Mouse (Mus musculus) spleen, embryonic (tissue): Measurements from ENCODE around the gene Cdk11b.

ENCODE experiments used
- CTCF ChIA-PET: fragments of 350-600 bp; sonication (Branson Sonifier 250); formaldehyde crosslinking; loops from one replicate; lab custom pipeline; 2022; lab: Charles Lee

The Cdk11b gene

DNA sequence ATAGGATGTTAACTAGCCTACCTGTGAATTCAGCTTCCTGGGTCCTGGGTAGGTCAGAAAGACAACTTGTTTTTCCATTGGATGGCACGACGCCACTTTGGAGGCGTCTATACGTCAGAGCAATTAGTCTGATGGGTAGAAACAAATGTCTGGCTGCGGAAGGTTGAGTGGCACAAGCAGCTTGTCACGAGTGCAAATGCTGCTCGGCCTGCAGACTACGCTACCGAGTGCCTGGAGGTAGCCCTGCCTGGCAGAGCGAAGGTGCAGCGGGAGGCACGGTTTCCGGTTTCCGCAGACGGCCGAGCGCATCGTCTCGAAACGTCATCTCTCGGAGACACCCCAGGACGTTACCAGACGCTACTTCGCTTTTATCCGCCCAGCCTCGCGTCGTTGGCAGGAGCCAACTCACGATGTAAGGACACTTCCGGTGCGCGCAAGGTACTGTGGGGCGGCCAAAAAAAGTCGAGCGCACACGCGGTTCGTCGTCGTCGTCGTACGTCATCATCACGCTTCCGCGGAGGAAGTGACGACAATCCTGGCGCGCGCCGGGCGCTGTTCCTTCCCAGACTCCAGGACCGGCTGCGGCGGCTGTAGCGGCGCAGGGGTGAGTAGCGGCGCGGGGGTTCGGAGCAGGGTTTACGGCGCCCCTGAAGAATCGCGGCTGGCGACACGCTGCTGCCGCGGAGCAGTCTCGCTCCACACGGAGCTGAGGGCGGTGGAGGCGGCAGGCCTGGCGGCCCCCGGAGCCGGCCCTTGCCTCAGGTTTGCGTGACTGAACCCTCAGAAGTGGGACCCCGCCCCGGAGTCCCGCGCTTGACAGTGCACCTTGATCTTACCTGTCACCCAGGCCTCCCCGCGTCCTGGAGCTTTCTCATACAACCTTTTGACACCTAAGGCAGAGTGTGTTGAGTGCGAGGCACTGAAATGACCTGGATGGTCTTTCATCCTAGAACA is at the start of gene Cdk11b:
Cdk11b (plus strand) TSS at position 517 of the 954 bp plus-strand sequence.
- CTCF ChIA-PET = interaction anchor here (0.7 to 1.0 kb wide), 2 partner anchors 17 to 198 kb away, joined by 3 to 5 read pairs; no protein-coding TSS in a partner anchor

DNA sequence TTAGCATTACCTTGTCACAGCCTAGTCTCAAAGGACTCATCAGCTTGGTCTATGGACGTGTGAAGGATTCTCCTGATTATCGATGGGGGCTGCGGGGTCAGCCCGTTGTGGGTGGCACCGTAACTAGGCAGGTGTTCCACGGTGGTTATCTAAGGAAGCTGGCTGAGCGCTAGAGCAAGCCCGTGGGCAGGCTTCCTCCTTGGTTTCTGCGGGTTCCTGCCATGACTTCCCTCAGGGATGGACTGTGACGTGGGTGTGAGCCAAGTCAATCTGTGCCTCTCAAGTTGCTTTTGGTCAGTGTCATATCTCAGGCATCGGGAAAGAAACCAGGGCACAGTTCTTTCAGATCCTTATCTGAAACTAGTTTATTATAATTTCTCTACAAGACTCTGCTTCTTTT is 49.7 kb upstream of the Cdk11b start:
- CTCF ChIA-PET = interaction anchor here (0.6 kb wide), 1 partner anchor 73 kb away, joined by 3 read pairs; no protein-coding TSS in a partner anchor

DNA sequence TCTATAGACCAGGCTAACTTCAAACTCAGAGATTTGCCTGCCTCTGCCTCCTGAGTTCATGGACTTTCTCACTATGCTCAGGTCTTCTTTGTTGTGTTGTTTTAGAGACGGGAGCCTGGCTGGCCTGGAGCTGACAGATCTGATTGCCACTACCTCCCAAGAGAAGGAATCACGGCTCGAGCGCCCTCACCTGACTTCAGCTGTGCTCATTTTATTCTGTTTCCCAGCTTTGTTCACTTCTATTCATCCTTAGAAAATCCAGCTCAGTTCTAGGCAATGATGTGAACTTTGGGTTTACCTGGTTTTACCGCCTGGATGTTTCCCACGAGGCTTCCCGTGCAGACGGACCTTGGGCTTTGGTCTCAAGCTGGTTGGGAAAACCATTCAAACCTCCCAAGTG is 49.1 kb upstream of the Cdk11b start:
- CTCF ChIA-PET = interaction anchor here (0.6 kb wide), 1 partner anchor 74 kb away, joined by 3 read pairs; no protein-coding TSS in a partner anchor

DNA sequence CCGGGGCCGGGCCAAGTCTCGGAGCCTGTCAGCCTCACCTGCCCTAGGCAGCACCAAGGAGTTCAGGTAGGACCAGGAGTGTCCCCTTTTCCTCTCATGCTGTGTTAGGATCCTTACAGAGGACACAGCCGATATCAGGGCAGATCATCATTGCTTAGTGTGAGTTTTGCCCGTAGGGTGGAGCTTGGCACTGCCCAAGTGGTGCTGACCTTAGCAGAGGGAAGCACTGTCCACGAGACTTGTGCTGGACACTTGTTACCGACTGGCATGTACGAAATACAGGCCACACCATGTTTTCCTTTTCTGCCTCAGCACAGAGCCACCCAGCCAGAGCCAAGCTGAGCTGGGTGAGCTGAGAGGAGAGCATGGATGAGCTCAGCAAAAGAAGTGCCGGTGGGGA is 47.5 kb upstream of the Cdk11b start:
- CTCF ChIA-PET = no interaction called here

DNA sequence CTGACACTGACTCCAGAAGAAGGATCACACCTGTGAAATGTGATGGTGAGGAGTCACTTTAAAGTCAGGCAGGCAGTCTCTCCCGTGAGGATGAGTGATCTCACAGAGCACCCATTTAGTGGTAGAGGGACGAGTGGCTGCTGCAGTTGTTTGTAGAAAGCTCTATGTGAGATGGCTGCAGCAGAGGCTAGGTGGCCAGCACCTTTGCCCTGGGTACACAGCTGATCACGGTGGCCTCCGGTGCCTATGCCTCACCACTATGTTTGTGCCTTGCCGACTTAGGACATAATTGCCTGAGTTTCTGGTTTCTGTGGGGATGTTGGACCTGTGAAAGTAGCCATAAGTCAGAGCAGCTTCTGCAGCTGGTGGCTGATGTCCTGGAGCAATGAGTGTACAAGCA is 46.9 kb upstream of the Cdk11b start:
- CTCF ChIA-PET = no interaction called here

DNA sequence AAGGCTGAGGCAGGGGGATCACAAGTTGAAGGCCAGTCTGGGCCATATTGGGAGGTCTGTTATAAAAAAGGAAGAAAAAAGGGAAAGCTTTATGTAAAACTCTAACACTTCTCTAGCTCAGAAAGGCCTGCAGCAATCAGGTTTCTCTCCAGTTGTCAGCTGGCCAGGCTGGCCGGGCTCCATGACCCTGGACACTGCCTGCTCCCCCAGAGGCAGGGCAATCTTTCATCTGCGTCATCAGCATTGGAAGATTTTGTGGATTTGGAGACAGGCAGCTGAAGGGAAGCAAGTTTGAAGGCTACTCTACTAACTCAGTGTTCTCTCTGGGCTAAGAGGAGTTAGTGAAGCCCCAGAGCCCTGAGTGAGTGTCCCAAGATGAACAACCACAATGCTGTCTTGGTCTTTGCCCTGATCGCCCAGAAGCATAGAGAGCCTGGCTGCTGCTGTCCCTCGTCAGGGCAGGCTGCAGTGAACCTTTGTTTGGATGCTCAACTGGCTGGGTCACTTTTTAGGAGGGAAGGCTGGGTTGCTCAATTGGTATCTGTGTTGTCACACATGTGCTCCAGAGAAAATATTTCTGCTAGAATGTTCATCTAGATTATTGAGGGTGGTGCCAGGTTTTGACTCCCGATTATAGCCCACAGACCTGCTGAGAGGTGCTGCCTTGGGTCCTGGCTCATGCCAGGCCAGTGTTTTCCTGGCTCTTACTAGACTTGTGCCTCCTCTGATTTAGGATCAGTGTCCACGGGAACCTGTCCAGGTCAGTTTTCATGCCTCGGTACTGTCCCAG is 46.1 kb upstream of the Cdk11b start:
- CTCF ChIA-PET = no interaction called here

DNA sequence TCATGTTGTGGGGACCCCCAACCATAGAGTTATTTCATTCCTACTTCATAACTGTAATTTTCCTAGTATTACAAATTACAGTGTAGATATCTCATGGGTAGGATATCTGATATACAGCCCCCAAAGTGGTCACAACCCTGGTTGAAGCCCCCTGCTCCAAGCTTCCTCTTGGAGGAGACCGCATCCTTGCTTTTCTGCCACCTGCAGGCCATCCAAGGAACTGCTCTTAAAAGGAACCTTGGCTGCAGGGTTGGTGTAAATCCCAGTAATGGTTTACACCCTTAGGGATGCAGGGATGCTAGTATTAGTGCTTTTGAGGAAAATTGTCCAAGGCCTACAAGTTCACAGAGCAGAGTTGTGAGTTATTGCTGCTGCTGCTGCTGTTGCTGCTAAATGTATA is 44.2 kb upstream of the Cdk11b start:
- CTCF ChIA-PET = interaction anchor here (1.0 kb wide), 1 partner anchor 97 kb away, joined by 3 read pairs; no protein-coding TSS in a partner anchor

DNA sequence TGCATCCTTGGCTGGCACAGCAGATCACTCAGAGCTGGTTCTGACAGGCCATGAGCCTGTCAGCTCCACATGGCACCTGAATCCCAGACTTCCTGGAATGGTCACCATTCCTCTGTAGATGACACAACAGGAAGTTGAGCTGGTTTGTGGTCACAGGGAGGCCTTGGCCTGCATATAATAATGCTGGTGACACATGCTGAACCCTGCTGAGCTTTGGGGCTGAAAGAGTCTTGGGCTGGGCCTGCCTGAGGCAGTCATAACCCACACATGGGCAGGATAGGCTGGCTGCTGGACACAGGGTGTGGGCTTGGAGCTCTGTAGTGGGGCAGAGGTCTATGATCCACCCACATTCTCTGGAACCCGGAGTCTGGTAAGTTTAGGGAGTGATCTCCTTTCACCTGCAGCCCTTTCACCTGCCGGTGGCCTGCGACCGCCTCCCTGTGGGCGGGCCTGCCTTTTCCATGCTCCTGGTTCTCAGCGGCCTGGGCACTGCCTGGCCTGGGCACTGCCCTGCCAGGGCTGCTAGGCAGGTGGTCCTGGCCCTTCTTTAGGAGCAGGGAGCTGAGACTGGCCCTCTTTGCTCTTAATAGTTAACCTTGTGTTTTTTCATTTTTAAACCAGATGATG is 42.3 kb upstream of the Cdk11b start:
- CTCF ChIA-PET = interaction anchor here (0.6 to 2.1 kb wide), 2 partner anchors 10 to 101 kb away, joined by 7 to 8 read pairs; no protein-coding TSS in a partner anchor

GRCm38 (mm10) chr4:155589356-155589755 is 35.3 kb upstream of the Cdk11b start:
- CTCF ChIA-PET = no interaction called here

DNA sequence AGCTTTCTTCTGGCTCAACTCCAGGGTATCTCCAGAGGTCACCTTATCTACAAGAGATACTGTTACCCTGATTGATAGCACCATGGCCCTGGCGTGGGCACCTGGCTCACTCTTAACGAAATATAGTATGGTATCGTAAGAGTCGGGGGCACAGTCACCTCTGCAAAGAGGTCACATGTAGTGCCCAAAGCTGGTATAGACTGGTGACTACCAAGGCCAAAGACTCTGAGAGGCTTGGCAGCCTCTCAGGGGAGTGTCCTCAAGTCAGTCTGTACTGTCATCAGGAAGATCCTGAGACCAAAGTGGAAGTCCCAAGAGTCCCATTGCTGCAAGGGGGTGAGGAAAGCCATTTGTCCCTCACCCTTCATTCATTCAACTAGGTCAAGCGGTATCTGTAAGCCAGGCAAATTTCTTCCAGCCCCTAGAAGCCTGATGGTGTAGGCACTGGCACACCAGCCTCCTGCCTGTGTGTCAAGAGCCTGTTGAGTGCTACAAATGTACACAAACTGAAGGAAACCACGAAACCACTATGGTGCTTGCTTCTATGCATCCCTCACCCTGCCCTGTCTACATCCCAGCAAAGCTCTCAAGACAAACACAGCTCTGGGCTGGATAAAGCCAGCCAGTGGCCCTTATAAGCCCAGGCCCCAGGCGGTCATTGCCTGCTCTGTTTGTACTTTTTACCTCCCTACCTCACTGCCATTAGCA is 33.5 kb upstream of the Cdk11b start:
- CTCF ChIA-PET = no interaction called here

DNA sequence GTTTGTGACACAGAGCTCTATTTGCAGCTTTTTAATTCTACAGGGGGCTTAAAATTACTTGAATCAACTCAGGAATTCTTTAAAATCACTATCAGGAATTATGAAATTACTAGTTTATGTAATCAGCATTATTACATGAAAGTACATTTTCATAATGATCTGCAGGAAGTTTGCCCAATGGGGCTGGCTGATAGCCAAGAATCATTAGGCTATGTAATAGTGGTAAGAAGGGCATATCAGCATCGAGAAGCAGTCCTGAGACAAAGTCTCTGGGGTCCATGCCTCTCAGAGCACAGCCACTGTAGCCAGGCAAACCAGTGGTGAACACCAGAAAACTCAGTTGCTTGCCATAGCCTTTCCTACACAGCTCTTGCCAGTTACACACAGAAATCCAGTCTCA is 30.9 kb upstream of the Cdk11b start:
- CTCF ChIA-PET = no interaction called here

- CTCF ChIA-PET = no interaction called here
Observed at GRCm38 (mm10) chr4:155595777-155596176, 28.9 kb upstream of the Cdk11b start.

DNA sequence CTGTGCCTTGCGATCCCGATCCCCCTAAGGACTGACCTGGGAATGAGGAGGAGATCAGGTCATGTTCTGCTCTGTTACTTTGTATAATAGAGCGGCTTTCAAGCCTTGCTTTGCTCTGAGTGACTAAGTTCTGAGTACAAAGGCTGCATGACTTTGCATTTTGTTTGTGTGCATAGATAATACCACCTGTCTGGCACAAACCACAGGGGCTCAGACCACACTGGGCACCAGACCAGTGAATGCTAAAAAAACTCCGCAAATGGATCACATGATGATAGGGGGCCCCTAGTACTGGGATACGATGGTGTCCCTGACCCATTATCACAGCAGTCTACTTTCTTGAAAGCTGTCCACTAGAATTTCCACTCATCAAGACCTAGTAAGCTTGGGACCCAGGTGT is 28.0 kb upstream of the Cdk11b start:
- CTCF ChIA-PET = no interaction called here

DNA sequence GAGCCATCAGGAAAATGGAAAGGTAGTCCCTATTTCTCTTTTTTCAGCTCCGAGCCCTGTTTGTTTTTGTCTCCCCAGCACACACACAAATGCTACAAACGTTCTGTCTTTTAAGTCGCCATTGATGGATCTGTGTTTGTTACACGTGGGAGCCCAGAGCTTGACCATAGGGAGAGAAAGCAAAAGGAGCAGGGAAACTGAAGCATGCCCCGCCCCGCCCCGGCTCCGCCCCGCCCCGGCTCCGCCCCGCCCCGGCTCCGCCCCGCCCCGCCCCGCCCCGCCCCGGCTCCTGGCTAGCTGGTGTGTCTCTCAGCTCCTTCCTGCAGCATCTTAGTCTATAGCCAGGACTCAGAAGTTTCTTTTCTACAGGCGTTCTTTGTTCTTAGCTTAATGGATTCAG is 26.1 kb upstream of the Cdk11b start:
- CTCF ChIA-PET = no interaction called here

DNA sequence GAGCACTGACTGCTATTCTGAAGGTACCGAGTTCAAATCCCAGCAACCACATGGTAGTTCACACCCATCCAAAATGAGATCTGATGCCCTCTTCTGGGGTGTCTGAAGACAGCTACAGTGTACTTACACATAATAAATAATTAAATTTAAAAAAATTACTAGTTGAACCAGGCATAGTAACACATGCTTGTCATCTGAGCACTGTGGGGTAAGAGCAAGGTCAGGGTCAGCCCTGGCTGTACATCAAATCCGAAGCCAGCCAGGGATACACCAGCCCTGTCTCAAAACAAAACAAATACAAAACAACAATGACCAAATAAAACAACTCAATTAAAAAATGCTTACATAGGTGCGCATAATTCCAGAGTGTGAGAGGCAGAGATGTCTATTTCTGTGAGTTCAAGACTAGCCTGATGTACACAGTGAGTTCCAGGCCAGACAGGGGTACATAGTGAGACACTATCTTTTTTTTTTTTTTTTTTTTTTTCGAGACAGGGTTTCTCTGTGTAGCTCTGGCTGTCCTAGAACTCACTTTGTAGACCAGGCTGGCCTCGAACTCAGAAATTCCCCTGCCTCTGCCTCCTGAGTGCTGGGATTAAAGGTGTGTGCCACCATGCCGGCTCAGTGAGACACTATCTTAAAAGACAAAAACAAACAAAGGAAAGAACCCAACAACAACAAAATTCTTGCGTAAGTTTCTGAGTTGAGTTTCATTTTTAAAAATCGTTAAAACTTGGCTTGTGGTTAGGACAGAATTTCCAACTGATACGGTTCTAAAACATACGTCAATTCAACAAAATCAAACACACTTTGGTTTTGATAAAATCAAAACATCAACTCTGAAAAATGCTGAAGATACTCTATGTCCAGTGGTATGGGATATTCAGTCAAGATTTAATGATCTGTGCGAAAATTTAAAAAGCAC is 24.5 kb upstream of the Cdk11b start:
- CTCF ChIA-PET = interaction anchor here (0.6 kb wide), 1 partner anchor 23 kb away, joined by 4 read pairs; no protein-coding TSS in a partner anchor

DNA sequence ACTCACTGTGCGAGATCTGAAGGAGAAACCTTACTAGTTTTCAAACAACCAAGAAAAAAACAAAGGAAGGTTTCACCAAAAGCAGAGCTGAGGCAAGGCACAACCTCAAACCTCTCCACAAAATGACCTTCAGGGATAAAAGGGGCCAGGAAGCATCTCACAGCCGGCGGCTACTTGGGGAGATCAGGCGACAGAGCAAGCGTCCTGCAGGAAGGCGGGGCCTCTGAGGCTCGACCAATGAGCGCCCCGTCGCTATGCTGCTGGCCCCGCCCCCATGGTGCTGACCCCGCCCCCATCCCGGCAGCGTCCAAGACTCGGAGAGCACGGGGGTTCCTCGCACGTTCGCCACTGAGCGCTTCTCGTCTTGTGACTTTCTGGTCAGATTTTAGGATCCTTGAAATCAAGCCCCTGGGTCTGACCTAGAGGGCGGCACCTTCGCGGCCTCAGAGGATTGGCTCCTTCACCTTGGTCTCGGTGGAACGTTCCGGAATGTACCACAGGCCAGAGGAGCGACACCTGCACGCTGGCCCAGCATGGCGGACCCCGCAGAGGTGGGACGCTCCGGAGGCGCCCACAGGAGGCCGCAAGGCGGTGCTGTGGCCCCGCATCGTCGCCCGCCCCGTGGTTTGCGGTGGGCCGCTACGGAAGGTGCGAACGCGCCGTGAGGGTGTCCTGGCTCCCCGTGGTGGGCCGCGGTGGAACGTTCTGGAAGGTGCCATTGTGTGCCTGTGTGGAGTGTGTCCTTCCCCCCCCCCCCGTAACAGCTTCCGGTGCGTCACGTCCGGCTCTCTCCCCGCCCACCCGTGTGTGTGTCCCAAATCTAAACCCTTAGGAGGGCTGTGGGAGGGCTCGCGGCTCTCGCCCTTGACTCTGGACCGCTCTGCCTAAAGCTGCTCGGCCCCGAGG is 23.3 kb upstream of the Cdk11b start, which contains the start of gene Slc35e2:
Slc35e2 (plus strand) TSS at position 326 of the 906 bp plus-strand sequence.
- CTCF ChIA-PET = interaction anchor here (0.6 kb wide), 1 partner anchor 68 kb away, joined by 3 read pairs; the partner anchor contains the start of gene Mib2

- CTCF ChIA-PET = interaction anchor here (0.6 kb wide), 1 partner anchor 67 kb away, joined by 3 read pairs; the partner anchor contains the start of gene Mib2
Observed at GRCm38 (mm10) chr4:155601997-155602456, 22.6 kb upstream of the Cdk11b start.

GRCm38 (mm10) chr4:155602753-155603152 is 21.9 kb upstream of the Cdk11b start:
- CTCF ChIA-PET = no interaction called here
